Mouse (Mus musculus): Measurements from ENCODE around the gene Olfr519.

DNA sequence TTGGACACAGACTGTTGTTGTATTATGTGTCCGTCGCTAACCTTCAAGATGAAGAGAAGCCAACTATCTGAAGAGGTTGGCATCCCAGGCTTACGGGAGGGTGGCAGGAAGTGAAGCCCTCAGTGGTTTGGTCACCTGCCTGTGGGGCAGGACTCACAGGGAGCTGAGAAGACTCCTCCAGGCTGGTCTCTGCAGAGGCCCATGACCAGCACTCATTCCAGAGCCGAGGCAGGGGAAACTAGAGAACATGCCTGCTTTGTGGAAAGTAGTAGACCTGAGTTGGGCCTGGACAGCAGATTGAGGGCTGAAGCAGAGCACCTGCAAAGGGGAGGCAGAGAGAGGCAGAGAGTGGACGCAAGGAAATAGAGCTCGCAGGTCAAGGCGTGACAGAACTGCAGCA lies 41.2 kb upstream of the Olfr519 start:
- no peak for TF ChIP-seq POLR2AphosphoS2 (IDR thresholded peaks at IDR 0.05; ENCODE audit: low read length)
- no peak for TF ChIP-seq SMC3 (IDR thresholded peaks at IDR 0.05; ENCODE audit: low read depth, low read length)
- no peak for TF ChIP-seq CTCF (IDR thresholded peaks at IDR 0.05 in 2 of 3, conservative IDR thresholded peaks at IDR 0.05 in 1 of 3; ENCODE audit: control insufficient read depth in 1 of 3, insufficient read depth in 1 of 3, low read depth in 2 of 3, low read length in 3 of 3, poor library complexity in 1 of 3, severe bottlenecking in 1 of 3)

Measured in MEL (cell line).